Mouse (Mus musculus): ENCODE measurements around the gene Pacsin3. TPM values are rescaled to one million over a fixed set of nuclear protein-coding genes. Genes with fewer than 3 reads are reported as not detected.

The Pacsin3 gene
- polyA plus RNA-seq, 1 experiment, result 3.9 TPM

DNA sequence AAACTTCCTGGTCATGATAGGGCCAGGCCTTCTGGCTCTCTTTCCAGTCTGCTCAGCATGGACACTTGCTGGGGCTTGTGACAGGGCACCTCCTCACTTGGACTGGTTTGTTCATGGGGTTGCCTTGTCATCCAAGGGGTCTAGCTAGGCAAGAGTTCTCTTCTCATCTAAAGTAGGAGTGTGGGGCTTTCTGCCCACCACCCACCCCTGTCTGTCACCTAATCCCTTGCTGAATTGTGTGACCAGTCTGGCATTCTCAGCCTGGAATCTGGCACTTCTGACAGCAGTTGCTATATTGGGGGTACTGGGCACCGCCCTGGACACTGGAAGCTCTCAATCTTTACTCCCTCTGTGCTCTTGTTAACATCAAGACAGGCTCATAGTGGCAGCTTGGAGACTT is 3.7 kb downstream of the Pacsin3 start:
- Histone ChIP-seq H3K27ac (ENCODE audit: control insufficient read depth, insufficient read depth, low read depth, low read length) (no peak overlapping the region), H3K4me1 (ENCODE audit: control insufficient read depth, insufficient read depth, low read length) (peaks cover 15% of the 10 kb centered on the region)
- no peak for TF ChIP-seq CTCF (IDR thresholded peaks at IDR 0.05; ENCODE audit: control insufficient read depth, insufficient read depth, insufficient replicate concordance, low read depth, low read length)
- no peak for TF ChIP-seq POLR2A (IDR thresholded peaks at IDR 0.05; ENCODE audit: control insufficient read depth, low read depth, low read length)

GRCm38 (mm10) chr2:91263692-91264660 is 8.2 kb downstream of the Pacsin3 start:
- Histone ChIP-seq H3K27ac (ENCODE audit: control insufficient read depth, insufficient read depth, low read depth, low read length) (peak overlapping the region; percentile 99), H3K27me3 (ENCODE audit: control insufficient read depth, insufficient read depth, low read length) (no peaks in the 10 kb centered on the region), H3K36me3 (ENCODE audit: control insufficient read depth, insufficient read depth, low read length) (peaks cover 2% of the 10 kb centered on the region), H3K4me1 (ENCODE audit: control insufficient read depth, insufficient read depth, low read length) (peaks cover 11% of the 10 kb centered on the region), H3K4me3 (ENCODE audit: control insufficient read depth, low read depth, low read length) (peak overlapping the region; percentile 94)
- TF ChIP-seq CTCF (IDR thresholded peaks at IDR 0.05; ENCODE audit: control insufficient read depth, insufficient read depth, insufficient replicate concordance, low read depth, low read length) (no peak), POLR2A (IDR thresholded peaks at IDR 0.05; ENCODE audit: control insufficient read depth, low read depth, low read length) (no peak)

More for the DNA sequence above, 3.7 kb downstream of the Pacsin3 start:
- no peaks in the 10 kb centered on the region for H3K36me3 ChIP-seq (ENCODE audit: control insufficient read depth, insufficient read depth, low read length)
- H3K27me3 ChIP-seq (ENCODE audit: control insufficient read depth, insufficient read depth, low read length), result no peaks in the 10 kb centered on the region
- no peak overlapping the region for H3K4me3 ChIP-seq (ENCODE audit: control insufficient read depth, low read depth, low read length)

- H3K4me3 ChIP-seq (ENCODE audit: control insufficient read depth, low read depth, low read length), result peak within 1 kb of the TSS; percentile 94
- H3K36me3 ChIP-seq (ENCODE audit: control insufficient read depth, insufficient read depth, low read length), result peaks cover 4% of the 10 kb centered on the region
- peak within 1 kb of the TSS; percentile 99 for H3K27ac ChIP-seq (ENCODE audit: control insufficient read depth, insufficient read depth, low read depth, low read length)
- TF ChIP-seq CTCF (IDR thresholded peaks at IDR 0.05; ENCODE audit: control insufficient read depth, insufficient read depth, insufficient replicate concordance, low read depth, low read length), result no peak
- TF ChIP-seq POLR2A (IDR thresholded peaks at IDR 0.05; ENCODE audit: control insufficient read depth, low read depth, low read length), result peak; percentile 85
- no peaks in the 10 kb centered on the region for H3K27me3 ChIP-seq (ENCODE audit: control insufficient read depth, insufficient read depth, low read length)
- peaks cover 11% of the 10 kb centered on the region for H3K4me1 ChIP-seq (ENCODE audit: control insufficient read depth, insufficient read depth, low read length)
Observed at GRCm38 (mm10) chr2:91264711-91265681, 9.2 kb downstream of the Pacsin3 start, which contains the start of gene Arfgap2. Arfgap2 (plus strand) TSS chr2:91264974.

- TF ChIP-seq CTCF (IDR thresholded peaks at IDR 0.05; ENCODE audit: control insufficient read depth, insufficient read depth, insufficient replicate concordance, low read depth, low read length) (no peak), POLR2A (IDR thresholded peaks at IDR 0.05; ENCODE audit: control insufficient read depth, low read depth, low read length) (no peak)
- H3K36me3 ChIP-seq (ENCODE audit: control insufficient read depth, insufficient read depth, low read length), result peaks cover 4% of the 10 kb centered on the region
Observed at GRCm38 (mm10) chr2:91268042-91268441, 12.3 kb downstream of the Pacsin3 start.

GRCm38 (mm10) chr2:91268706-91269105 is 13.0 kb downstream of the Pacsin3 start:
- Histone ChIP-seq H3K27ac (ENCODE audit: control insufficient read depth, insufficient read depth, low read depth, low read length) (no peak overlapping the region), H3K27me3 (ENCODE audit: control insufficient read depth, insufficient read depth, low read length) (no peaks in the 10 kb centered on the region), H3K36me3 (ENCODE audit: control insufficient read depth, insufficient read depth, low read length) (peaks cover 4% of the 10 kb centered on the region), H3K4me3 (ENCODE audit: control insufficient read depth, low read depth, low read length) (no peak overlapping the region), H3K4me1 (ENCODE audit: control insufficient read depth, insufficient read depth, low read length) (peaks cover 11% of the 10 kb centered on the region)
- no peak for TF ChIP-seq CTCF (IDR thresholded peaks at IDR 0.05; ENCODE audit: control insufficient read depth, insufficient read depth, insufficient replicate concordance, low read depth, low read length)
- TF ChIP-seq POLR2A (IDR thresholded peaks at IDR 0.05; ENCODE audit: control insufficient read depth, low read depth, low read length), result no peak

More at GRCm38 (mm10) chr2:91268042-91268441, 12.3 kb downstream of the Pacsin3 start:
- Histone ChIP-seq H3K4me3 (ENCODE audit: control insufficient read depth, low read depth, low read length) (no peak overlapping the region), H3K4me1 (ENCODE audit: control insufficient read depth, insufficient read depth, low read length) (peaks cover 11% of the 10 kb centered on the region), H3K27me3 (ENCODE audit: control insufficient read depth, insufficient read depth, low read length) (no peaks in the 10 kb centered on the region), H3K27ac (ENCODE audit: control insufficient read depth, insufficient read depth, low read depth, low read length) (no peak overlapping the region)

GRCm38 (mm10) chr2:91269687-91270133 is 14.0 kb downstream of the Pacsin3 start:
- Histone ChIP-seq H3K4me1 (ENCODE audit: control insufficient read depth, insufficient read depth, low read length) (peaks cover 4% of the 10 kb centered on the region), H3K27me3 (ENCODE audit: control insufficient read depth, insufficient read depth, low read length) (no peaks in the 10 kb centered on the region), H3K36me3 (ENCODE audit: control insufficient read depth, insufficient read depth, low read length) (peaks cover 4% of the 10 kb centered on the region), H3K27ac (ENCODE audit: control insufficient read depth, insufficient read depth, low read depth, low read length) (no peak overlapping the region), H3K4me3 (ENCODE audit: control insufficient read depth, low read depth, low read length) (no peak overlapping the region)
- TF ChIP-seq CTCF (IDR thresholded peaks at IDR 0.05; ENCODE audit: control insufficient read depth, insufficient read depth, insufficient replicate concordance, low read depth, low read length), result no peak
- TF ChIP-seq POLR2A (IDR thresholded peaks at IDR 0.05; ENCODE audit: control insufficient read depth, low read depth, low read length), result no peak
